Mouse (Mus musculus) lung, embryonic 16.5 days (tissue): ENCODE results near the gene Parp12. TPM values are rescaled to one million over a fixed set of nuclear protein-coding genes. Genes with fewer than 3 reads are reported as not detected.
A peak's percentile ranks its signal among the peaks of the same experiment; 100 is the strongest.

Source experiments
- ATAC-seq: fragments of 200-750 bp; cut with Nextera tagmentation; 2 replicates; pipeline ENCODE4 v1.8.0; 2017; ENCODE audit warnings: low read depth, mild to moderate bottlenecking, moderate library complexity
- H3K27ac ChIP-seq: fragments of 300-500 bp; sonication (generic); 2 replicates; pipeline ENCODE4 v1.5.1; 2014; ENCODE audit warnings: mild to moderate bottlenecking, control low read depth, low read length
- H3K27me3 ChIP-seq: fragments of 300-500 bp; sonication (generic); 2 replicates; pipeline ENCODE4 v1.6.1; 2014; ENCODE audit warnings: low read depth, low read length, mixed read lengths; ENCODE audit not compliant: control insufficient read depth, insufficient read depth
- H3K36me3 ChIP-seq: fragments of 300-500 bp; sonication (generic); 2 replicates; pipeline ENCODE4 v1.6.1; 2014; ENCODE audit warnings: low read length; ENCODE audit not compliant: control insufficient read depth, insufficient read depth
- H3K4me1 ChIP-seq: fragments of 300-500 bp; sonication (generic); replicated peaks from 2 replicates; pipeline ENCODE4 v1.6.1; 2014; ENCODE audit warnings: low read length, mixed read lengths; ENCODE audit not compliant: control insufficient read depth, insufficient read depth
- H3K4me2 ChIP-seq: fragments of 300-500 bp; sonication (generic); 2 replicates; pipeline ENCODE4 v1.6.1; 2014; ENCODE audit warnings: low read depth, low read length, control low read depth
- H3K4me3 ChIP-seq: fragments of 300-500 bp; sonication (generic); 2 replicates; pipeline ENCODE4 v1.5.1; 2014; ENCODE audit warnings: mild to moderate bottlenecking, low read length, control low read depth
- H3K9ac ChIP-seq: fragments of 300-500 bp; sonication (generic); 2 replicates; pipeline ENCODE4 v1.6.1; 2014; ENCODE audit warnings: low read length, control low read depth
- H3K9me3 ChIP-seq: fragments of 300-500 bp; sonication (generic); 2 replicates; pipeline ENCODE4 v1.6.1; 2016; ENCODE audit warnings: low read length; ENCODE audit not compliant: control insufficient read depth
- WGBS: fragments of 180-500 bp; shearing (Covaris S2); extraction: QIAGEN DNeasy Blood & Tissue Kit; methylation state at CpG from one replicate; pipeline ENCODE4 v1.1.7; 2014; 5-methylcytosine and 5-hydroxymethylcytosine counted together
- polyA plus RNA-seq: library from polyadenylated mRNA; unstranded; fragments of >200 nt; fragmentation: Nextera tagmentation; extraction: Ambion mirVana; gene quantifications from 2 replicates; pipeline ENCODE4 v1.2.1, GENCODE M21; 2015

Gene Parp12
- polyA plus RNA-seq, 1 experiment from 2014 or later, result 9.5 TPM

DNA sequence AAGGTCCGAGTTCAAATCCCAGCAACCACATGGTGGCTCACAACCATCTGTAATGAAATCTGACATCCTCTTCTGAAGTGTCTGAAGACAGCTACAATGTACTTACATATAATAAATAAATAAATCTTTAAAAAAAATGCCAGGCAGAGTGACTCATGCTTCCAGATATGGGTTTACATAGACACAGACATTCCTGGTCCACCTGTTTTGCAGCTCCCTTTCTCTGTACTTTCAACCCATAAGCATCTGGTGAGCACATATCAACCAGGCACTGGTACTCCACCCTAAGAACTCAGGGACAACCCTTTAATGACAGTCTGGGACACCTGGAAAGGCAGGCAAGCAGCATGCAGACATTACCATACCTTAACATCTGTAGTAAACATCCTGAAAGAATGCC lies 2.7 kb downstream of the Parp12 start:
- H3K27ac ChIP-seq, result no peak overlapping the region

DNA sequence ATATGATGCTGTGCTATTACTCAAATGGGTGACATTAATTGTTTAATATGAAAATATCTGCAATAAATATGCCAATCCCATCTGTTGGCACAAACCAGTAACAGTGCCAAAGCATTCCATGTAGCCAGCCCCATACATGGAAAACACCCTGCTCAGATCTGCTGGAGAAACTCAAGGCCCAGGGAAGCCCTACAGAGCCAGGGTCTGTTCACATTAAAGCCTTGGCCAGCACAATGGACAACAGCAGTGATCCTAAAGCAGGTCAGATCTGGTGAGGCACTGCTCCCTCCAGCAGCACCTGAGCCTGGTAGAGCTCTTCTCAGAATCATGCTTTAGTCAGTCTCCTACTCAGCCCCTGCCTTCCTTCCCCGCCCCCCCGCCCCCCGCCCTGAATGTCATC lies 5.0 kb downstream of the Parp12 start:
- 79% methylated on average over 3 of the region's 3 CpGs for WGBS
- H3K4me3 ChIP-seq, result no peak overlapping the region
- H3K4me1 ChIP-seq, result no peaks in the 10 kb centered on the region
- H3K36me3 ChIP-seq, result no peaks in the 10 kb centered on the region; the same call in 1 of the 2 replicates
- no peak overlapping the region for H3K9ac ChIP-seq
- no peak for ATAC-seq
- no peaks in the 10 kb centered on the region; the same call in 1 of the 2 replicates for H3K27me3 ChIP-seq
- no peak overlapping the region for H3K27ac ChIP-seq
- no peaks in the 10 kb centered on the region for H3K9me3 ChIP-seq
- H3K4me2 ChIP-seq, result no peak overlapping the region

More for the DNA sequence above, 2.7 kb downstream of the Parp12 start:
- ATAC-seq, result no peak
- H3K4me2 ChIP-seq, result no peak overlapping the region
- 0 out of 2 replicates have a peak, but pooled peaks cover 4% of the 10 kb centered on the region for H3K9me3 ChIP-seq
- no peak overlapping the region for H3K9ac ChIP-seq
- WGBS, result 85% methylated on average over 1 of the region's 1 CpGs
- no peaks in the 10 kb centered on the region for H3K4me1 ChIP-seq
- no peaks in the 10 kb centered on the region; the same call in 1 of the 2 replicates for H3K36me3 ChIP-seq
- no peak overlapping the region for H3K4me3 ChIP-seq
- H3K27me3 ChIP-seq, result no peaks in the 10 kb centered on the region; the same call in 1 of the 2 replicates

DNA sequence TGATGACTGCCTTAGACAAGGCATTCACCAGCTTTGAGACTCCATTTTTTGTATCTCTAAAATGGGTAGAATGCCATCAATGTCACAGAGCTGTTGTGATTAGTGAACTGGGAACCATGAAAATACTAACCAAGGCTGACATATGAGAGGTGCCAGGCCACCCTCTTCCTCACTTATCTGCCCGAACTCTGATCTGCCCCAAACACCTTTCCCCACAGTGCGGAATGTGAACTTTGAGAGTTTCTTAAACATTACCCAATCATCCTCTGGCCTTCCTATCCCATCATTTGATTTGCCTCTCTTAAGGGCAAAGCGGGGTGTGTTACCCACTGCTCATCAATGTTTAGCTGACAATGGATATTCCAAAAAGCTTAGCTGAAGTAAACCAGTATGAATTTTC lies 5.4 kb downstream of the Parp12 start:
- H3K9me3 ChIP-seq, result no peaks in the 10 kb centered on the region
- H3K27ac ChIP-seq, result no peak overlapping the region
- H3K36me3 ChIP-seq, result no peaks in the 10 kb centered on the region; the same call in 1 of the 2 replicates
- H3K9ac ChIP-seq, result no peak overlapping the region
- no peaks in the 10 kb centered on the region; the same call in 1 of the 2 replicates for H3K27me3 ChIP-seq
- WGBS, result 77% methylated on average over 3 of the region's 3 CpGs
- H3K4me3 ChIP-seq, result no peak overlapping the region
- ATAC-seq, result no peak
- H3K4me2 ChIP-seq, result no peak overlapping the region
- H3K4me1 ChIP-seq, result no peaks in the 10 kb centered on the region

DNA sequence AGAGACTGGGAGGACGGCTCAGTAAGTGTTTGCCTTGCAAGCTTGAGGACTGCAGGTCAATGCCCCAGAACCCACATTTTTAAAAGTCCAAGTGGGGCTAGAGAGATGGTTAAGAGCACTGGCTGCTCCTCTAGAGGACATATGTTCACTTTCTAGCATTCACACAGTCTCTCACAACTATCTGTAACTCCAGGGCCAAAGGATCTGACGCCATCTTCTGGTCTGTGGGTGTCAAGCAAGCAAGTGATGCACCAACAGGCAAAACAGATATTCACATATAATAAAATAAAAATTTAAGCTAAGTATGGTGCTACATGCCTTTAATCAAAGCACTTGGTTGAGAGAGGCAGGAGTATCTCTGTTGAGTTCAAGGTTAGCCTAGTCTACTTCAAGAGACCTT lies 11.3 kb downstream of the Parp12 start:
- WGBS, result 51% methylated on average over 2 of the region's 2 CpGs
- Histone ChIP-seq H3K27me3 (no peaks in the 10 kb centered on the region; the same call in 1 of the 2 replicates), H3K27ac (no peak overlapping the region), H3K4me1 (no peaks in the 10 kb centered on the region), H3K36me3 (no peaks in the 10 kb centered on the region; the same call in 1 of the 2 replicates), H3K9ac (no peak overlapping the region), H3K4me2 (no peak overlapping the region), H3K4me3 (no peak overlapping the region), H3K9me3 (no peaks in the 10 kb centered on the region)
- no peak for ATAC-seq

DNA sequence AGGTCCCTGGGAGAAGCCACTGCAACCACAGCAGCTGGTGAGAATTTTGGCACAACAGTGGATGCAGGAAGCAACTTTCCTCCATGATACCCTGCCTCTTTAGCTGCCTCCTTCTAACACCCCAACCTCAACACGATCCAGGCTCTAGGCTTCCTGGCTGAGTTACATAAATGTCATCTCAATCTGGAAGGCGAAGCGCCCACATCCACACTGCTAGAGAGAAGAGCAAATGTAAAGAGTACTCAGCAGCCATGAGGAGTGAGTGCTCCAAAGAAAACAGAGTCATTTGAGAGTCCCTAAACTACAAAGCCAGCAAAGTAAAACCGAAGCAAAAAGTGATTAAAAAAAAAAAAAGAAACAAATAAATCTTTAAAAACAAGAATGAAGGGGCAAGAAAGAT lies 13.5 kb downstream of the Parp12 start:
- no peak overlapping the region for H3K27ac ChIP-seq
- no peaks in the 10 kb centered on the region for H3K27me3 ChIP-seq
- no peak overlapping the region for H3K4me2 ChIP-seq
- no peak overlapping the region for H3K4me3 ChIP-seq
- no peaks in the 10 kb centered on the region for H3K36me3 ChIP-seq
- 75% methylated on average over 4 of the region's 4 CpGs for WGBS
- no peaks in the 10 kb centered on the region for H3K9me3 ChIP-seq
- no peak for ATAC-seq
- no peak overlapping the region for H3K9ac ChIP-seq
- no peaks in the 10 kb centered on the region for H3K4me1 ChIP-seq

DNA sequence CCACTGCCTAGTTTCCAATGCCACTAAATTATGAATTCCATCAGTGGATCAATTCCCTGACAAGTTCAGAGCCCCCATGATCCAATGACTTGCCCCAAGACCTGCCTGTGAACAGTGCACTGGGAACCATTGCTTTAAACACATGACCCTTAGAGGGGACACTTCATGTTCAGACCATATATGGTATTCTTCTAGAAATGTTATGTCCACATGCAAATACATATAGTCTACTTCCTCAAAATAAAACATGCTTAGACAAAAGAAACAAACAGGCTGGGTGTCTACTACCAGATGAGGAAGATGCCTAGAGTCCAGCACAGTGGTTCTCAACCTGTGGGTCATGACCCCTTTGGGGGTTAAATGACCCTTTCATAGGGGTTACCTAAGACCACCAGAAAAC lies 41.7 kb downstream of the Parp12 start:
- H3K4me2 ChIP-seq, result no peak overlapping the region
- no peaks in the 10 kb centered on the region for H3K27me3 ChIP-seq
- H3K4me1 ChIP-seq, result no peaks in the 10 kb centered on the region
- no peak for ATAC-seq
- no peak overlapping the region for H3K4me3 ChIP-seq
- no peaks in the 10 kb centered on the region for H3K9me3 ChIP-seq
- no peak overlapping the region for H3K9ac ChIP-seq
- H3K36me3 ChIP-seq, result no peaks in the 10 kb centered on the region
- H3K27ac ChIP-seq, result no peak overlapping the region

DNA sequence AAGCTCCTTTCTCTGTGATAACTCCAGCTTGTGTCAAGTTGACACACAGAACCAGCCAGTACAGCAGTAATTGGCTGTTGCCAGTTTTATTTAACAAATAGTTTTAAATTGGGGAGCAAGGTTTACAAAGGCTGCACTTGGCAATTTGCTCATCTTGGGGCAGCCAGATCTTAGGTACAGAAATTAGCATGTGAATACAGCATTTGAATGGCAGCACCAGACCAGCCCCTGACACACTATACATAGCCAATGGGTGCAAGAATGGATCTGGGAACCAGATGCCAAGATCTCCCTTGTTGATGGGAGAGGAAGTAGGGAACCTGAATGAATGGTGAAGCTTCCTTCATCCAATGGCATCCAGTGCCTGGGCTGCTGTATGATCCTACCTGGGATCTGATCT lies 44.0 kb downstream of the Parp12 start:
- no peaks in the 10 kb centered on the region for H3K9me3 ChIP-seq
- no peak overlapping the region for H3K9ac ChIP-seq
- H3K4me3 ChIP-seq, result no peak overlapping the region
- no peaks in the 10 kb centered on the region for H3K36me3 ChIP-seq
- H3K4me1 ChIP-seq, result no peaks in the 10 kb centered on the region
- no peak for ATAC-seq
- no peak overlapping the region for H3K27ac ChIP-seq
- H3K4me2 ChIP-seq, result no peak overlapping the region
- no peaks in the 10 kb centered on the region for H3K27me3 ChIP-seq

DNA sequence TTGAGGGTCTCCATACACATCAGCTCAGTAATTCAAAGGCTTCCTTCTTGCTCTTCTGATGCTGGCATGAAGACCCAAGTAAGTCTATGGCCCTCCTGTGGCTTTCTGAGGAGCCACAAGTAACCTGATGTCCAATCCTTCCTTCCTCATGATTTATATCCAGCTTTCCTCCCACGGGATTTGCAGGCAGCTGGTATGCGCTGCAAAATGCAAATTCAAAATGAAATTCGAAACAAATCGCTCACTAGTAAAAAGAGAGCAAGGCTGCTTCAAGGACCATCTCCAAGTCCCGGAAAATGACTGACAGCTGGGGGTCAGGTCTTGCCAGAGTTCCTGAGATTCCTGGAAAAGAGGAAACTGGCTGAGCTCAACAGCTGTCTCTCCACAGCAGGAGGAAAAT lies 45.5 kb downstream of the Parp12 start:
- Histone ChIP-seq H3K4me3 (no peak overlapping the region), H3K4me2 (no peak overlapping the region), H3K27me3 (no peaks in the 10 kb centered on the region), H3K9me3 (no peaks in the 10 kb centered on the region), H3K4me1 (no peaks in the 10 kb centered on the region), H3K27ac (no peak overlapping the region), H3K9ac (no peak overlapping the region), H3K36me3 (no peaks in the 10 kb centered on the region)
- ATAC-seq, result no peak
- WGBS, result 44% methylated on average over 5 of the region's 5 CpGs

DNA sequence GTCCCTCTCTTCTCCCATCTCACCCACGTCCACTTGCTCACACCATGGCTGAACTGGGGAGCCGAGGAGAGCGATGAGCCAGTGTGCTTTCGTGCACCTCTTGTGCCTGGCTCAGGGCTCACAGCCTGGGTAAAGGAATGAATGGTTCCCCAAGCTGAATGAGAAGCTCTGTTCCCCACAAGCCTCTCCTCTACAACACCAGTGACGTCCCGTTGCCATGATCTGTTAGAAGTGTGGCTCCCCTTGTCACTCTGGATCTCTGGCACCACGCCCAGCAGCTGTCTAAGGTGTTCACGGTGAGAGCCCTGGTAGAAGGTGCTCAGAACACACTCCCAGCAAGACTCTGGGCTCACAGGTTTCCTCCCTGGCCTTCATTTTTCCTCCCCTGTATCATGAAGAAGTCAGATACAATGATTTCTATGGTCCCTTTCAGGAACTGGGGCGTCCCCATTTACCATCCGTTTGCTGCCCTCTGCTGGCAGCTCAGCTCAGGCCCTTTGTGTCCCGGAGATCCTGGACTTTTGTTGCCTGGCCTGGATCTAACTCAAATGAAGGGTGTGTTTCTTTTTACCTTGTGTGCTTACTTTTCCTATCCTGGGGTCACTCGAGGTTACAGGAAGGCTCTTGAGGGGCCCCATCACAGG lies 51.1 kb downstream of the Parp12 start:
- Histone ChIP-seq H3K27me3 (no peaks in the 10 kb centered on the region), H3K36me3 (no peaks in the 10 kb centered on the region), H3K4me2 (no peak overlapping the region), H3K9ac (no peak overlapping the region), H3K4me3 (no peak overlapping the region), H3K4me1 (no peaks in the 10 kb centered on the region), H3K27ac (no peak overlapping the region), H3K9me3 (no peaks in the 10 kb centered on the region)
- peak; percentile 82; the same call in 1 of the 2 replicates for ATAC-seq
- WGBS, result 36% methylated on average over 12 of the region's 12 CpGs

DNA sequence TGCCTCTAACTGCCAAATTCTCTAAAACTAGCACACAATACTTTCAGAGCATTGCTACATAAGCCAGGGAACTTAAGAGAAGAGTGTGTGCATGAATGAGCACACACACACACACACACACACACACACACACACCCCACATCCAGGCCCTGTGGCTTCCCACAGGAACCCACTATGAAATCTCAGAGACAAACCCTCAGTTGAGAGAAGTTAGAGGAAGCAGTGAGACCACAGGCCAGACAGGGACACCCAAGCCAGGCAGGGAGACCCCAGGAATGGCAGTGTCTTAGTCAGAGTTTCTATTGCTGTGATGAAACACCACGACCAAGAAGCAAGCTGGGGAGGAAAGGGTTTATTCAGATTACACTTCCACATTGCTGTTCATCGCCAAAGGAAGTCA lies 54.6 kb downstream of the Parp12 start:
- Histone ChIP-seq H3K4me1 (peaks cover 12% of the 10 kb centered on the region), H3K9ac (no peak overlapping the region), H3K9me3 (no peaks in the 10 kb centered on the region), H3K36me3 (no peaks in the 10 kb centered on the region), H3K4me3 (no peak overlapping the region), H3K4me2 (no peak overlapping the region), H3K27me3 (no peaks in the 10 kb centered on the region), H3K27ac (no peak overlapping the region)
- no peak for ATAC-seq
- 47% methylated on average over 2 of the region's 2 CpGs for WGBS
